Mouse (Mus musculus) lung, postnatal 0 days (tissue): Measurements from ENCODE around the gene Il1rn.

Source experiments
- CTCF ChIP-seq: IDR thresholded peaks from 2 replicates; pipeline ENCODE4 v1.5.1; 2016; ENCODE audit warnings: antibody characterized with exemption, mild to moderate bottlenecking
- EP300 ChIP-seq: IDR thresholded peaks from 2 replicates; pipeline ENCODE4 v1.6.1; 2016; ENCODE audit warnings: antibody characterized with exemption, mild to moderate bottlenecking, control low read depth

DNA sequence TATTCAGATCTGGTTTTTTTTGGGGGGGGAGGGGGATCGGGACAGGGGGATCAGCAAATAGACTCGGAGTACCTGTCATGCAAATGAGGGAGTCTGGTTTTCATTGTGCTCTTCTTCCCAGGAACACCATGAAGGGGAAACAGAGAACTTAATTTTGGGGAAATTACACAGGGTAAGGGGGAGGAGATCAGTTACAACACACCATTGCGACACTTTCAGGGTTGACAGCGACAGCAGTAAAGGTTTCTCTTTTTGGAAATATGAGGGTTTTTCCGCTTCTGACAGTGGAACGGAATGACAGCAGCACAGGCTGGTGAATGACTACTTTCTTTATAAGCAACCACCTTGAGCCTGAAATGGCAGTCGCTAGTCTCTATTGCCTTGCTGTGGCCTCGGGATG, 8.4 kb downstream of the Il1rn start:
- no peak for TF ChIP-seq CTCF
- no peak for TF ChIP-seq EP300
